Mouse (Mus musculus): ENCODE data around the gene Aloxe3. TPM values are rescaled to one million over a fixed set of nuclear protein-coding genes. Genes with fewer than 3 reads are reported as not detected.

Aloxe3 gene
- polyA plus RNA-seq, 1 experiment from 2014 or later: 0.39 TPM

DNA sequence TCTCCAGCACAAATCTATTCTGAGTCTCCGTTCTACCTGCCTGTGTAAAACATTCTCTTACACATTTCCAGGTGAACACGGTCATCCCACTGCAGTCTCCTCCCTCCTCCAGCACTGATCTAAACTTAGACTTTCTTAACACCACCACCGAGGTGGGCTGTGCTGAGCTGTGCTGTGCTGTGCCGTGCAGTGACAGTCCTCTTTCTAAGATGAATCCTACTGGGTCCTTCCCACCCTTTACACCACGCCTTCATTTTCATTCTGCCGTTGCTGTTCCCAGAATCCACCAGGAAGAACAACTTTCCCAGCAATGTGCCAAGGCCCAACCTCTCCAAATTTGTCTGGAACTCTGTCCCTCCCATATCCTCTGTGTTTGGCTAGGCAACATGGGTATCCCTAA is 39.3 kb upstream of the Aloxe3 start:
- no peak for ATAC-seq (ENCODE audit: low read depth)
- H3K27me3 ChIP-seq (ENCODE audit: control insufficient read depth, insufficient read depth, low read depth, low read length): no peaks in the 10 kb centered on the region
- 56% methylated on average over 6 of the region's 6 CpGs for WGBS (ENCODE audit: insufficient replicate concordance)
- no peak overlapping the region for H3K4me2 ChIP-seq (ENCODE audit: low read depth, low read length)
- H3K4me3 ChIP-seq (ENCODE audit: low read depth, low read length): no peak overlapping the region
- H3K9ac ChIP-seq (ENCODE audit: low read depth, low read length): no peak overlapping the region
- no peak overlapping the region for H3K27ac ChIP-seq (ENCODE audit: low read length)
- peaks cover 25% of the 10 kb centered on the region for H3K4me1 ChIP-seq (ENCODE audit: control insufficient read depth, low read depth, low read length)
- peaks cover 6% of the 10 kb centered on the region; the same call in 1 of the 2 replicates for H3K36me3 ChIP-seq (ENCODE audit: control insufficient read depth, insufficient read depth)
- no peaks in the 10 kb centered on the region for H3K9me3 ChIP-seq (replicated peaks; ENCODE audit: control insufficient read depth, low read length)

DNA sequence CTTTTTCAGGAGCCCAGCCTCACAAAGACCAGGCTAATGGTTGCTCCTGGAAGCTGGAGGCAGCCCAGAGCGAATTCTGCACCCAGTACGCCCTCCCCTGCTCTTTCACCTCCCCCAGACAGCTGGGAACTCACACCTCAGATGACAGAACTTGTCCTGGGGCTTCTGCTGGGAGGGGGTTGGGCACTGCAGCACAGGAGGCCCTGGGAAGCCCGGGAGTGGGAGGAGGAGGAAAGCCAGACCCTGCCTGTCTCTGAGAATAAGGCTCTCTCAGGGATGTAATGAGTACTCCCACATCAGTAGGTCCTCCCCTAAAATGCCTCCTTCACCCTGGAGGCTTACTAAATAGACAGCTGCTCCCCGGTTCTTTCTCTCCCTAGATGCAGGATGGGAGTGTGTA is 38.6 kb upstream of the Aloxe3 start:
- WGBS (ENCODE audit: insufficient replicate concordance): 43% methylated on average over 4 of the region's 4 CpGs
- Histone ChIP-seq H3K4me1 (ENCODE audit: control insufficient read depth, low read depth, low read length) (peaks cover 27% of the 10 kb centered on the region), H3K27ac (ENCODE audit: low read length) (no peak overlapping the region), H3K36me3 (ENCODE audit: control insufficient read depth, insufficient read depth) (peaks cover 6% of the 10 kb centered on the region; the same call in 1 of the 2 replicates), H3K9ac (ENCODE audit: low read depth, low read length) (no peak overlapping the region), H3K4me3 (ENCODE audit: low read depth, low read length) (no peak overlapping the region), H3K4me2 (ENCODE audit: low read depth, low read length) (no peak overlapping the region), H3K9me3 (replicated peaks; ENCODE audit: control insufficient read depth, low read length) (no peaks in the 10 kb centered on the region), H3K27me3 (ENCODE audit: control insufficient read depth, insufficient read depth, low read depth, low read length) (no peaks in the 10 kb centered on the region)
- no peak for ATAC-seq (ENCODE audit: low read depth)

DNA sequence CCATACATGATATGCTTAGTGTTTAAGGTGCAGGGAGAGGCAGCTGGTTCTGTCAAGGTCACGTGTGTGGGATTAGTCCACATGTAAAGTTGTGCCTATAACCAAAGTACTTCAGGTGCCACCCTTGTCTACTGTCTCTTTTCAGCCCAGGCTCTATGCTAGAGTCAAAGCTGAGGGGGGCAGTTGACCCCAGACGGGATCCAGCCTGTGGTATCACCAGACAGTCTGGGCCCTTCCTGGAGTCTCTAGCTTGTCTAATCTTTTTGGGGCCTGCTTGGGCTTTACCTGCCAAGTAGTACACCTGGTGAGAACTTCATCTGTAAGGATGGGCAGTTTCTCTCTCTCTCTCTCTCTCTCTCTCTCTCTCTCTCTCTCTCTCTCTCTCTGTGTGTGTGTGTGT is 38.1 kb upstream of the Aloxe3 start:
- ATAC-seq (ENCODE audit: low read depth): no peak
- no peaks in the 10 kb centered on the region for H3K27me3 ChIP-seq (ENCODE audit: control insufficient read depth, insufficient read depth, low read depth, low read length)
- 57% methylated on average over 2 of the region's 2 CpGs for WGBS (ENCODE audit: insufficient replicate concordance)
- H3K4me2 ChIP-seq (ENCODE audit: low read depth, low read length): no peak overlapping the region
- H3K36me3 ChIP-seq (ENCODE audit: control insufficient read depth, insufficient read depth): peaks cover 8% of the 10 kb centered on the region
- no peak overlapping the region for H3K27ac ChIP-seq (ENCODE audit: low read length)
- H3K4me3 ChIP-seq (ENCODE audit: low read depth, low read length): no peak overlapping the region
- H3K9ac ChIP-seq (ENCODE audit: low read depth, low read length): no peak overlapping the region
- H3K4me1 ChIP-seq (ENCODE audit: control insufficient read depth, low read depth, low read length): peaks cover 32% of the 10 kb centered on the region
- no peaks in the 10 kb centered on the region for H3K9me3 ChIP-seq (replicated peaks; ENCODE audit: control insufficient read depth, low read length)

DNA sequence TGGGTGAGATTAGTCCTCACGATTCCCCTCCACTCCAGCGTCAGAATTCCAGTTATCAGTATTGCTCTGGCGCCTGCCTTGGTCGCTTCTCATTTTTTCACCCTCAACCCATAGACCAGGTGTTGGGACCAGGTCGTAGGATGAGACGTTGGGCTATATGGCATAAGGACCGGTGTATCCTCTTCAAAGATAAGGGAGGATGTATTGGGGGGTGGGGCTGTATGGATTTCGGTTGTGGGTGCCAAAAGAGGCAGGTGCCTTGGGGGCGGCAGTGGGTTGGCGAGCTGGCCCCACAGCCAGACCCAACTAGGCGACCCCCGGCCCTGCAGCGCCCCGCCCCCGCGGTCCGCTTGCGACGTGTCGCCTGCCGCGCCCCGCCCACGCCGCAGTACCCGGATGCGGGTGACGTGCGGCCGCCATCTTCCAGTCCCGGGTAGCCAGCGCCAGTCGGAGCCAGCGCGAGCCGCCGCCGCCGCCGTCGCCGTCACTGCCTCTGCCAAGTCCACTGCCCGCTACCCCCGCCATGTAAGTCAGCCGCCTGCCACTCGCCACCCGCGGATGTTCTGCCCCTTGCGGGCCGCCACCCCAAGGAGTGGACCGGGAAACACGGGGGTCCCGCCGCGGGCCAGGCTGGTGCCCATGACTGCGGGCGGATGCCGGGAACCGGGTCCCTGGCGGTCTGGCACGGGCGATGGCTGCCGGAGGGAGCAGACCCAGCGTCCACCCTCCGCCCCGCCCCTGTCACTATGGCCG is 37.4 kb upstream of the Aloxe3 start, which contains the start of gene Vamp2:
TSS of gene Vamp2 (plus strand) at position 388 of the 753 bp plus-strand sequence.
- Histone ChIP-seq H3K4me3 (ENCODE audit: low read depth, low read length) (peak within 1 kb of the TSS; percentile 100), H3K4me1 (ENCODE audit: control insufficient read depth, low read depth, low read length) (peaks cover 35% of the 10 kb centered on the region), H3K27me3 (ENCODE audit: control insufficient read depth, insufficient read depth, low read depth, low read length) (no peaks in the 10 kb centered on the region), H3K27ac (ENCODE audit: low read length) (peak within 1 kb of the TSS; percentile 95), H3K36me3 (ENCODE audit: control insufficient read depth, insufficient read depth) (peaks cover 10% of the 10 kb centered on the region), H3K9ac (ENCODE audit: low read depth, low read length) (peak within 1 kb of the TSS; percentile 100), H3K4me2 (ENCODE audit: low read depth, low read length) (peak within 1 kb of the TSS; percentile 97), H3K9me3 (replicated peaks; ENCODE audit: control insufficient read depth, low read length) (no peaks in the 10 kb centered on the region)
- under 1% methylated on average over 61 of the region's 67 CpGs for WGBS (ENCODE audit: insufficient replicate concordance)
- peak; percentile 74 for ATAC-seq (ENCODE audit: low read depth)

DNA sequence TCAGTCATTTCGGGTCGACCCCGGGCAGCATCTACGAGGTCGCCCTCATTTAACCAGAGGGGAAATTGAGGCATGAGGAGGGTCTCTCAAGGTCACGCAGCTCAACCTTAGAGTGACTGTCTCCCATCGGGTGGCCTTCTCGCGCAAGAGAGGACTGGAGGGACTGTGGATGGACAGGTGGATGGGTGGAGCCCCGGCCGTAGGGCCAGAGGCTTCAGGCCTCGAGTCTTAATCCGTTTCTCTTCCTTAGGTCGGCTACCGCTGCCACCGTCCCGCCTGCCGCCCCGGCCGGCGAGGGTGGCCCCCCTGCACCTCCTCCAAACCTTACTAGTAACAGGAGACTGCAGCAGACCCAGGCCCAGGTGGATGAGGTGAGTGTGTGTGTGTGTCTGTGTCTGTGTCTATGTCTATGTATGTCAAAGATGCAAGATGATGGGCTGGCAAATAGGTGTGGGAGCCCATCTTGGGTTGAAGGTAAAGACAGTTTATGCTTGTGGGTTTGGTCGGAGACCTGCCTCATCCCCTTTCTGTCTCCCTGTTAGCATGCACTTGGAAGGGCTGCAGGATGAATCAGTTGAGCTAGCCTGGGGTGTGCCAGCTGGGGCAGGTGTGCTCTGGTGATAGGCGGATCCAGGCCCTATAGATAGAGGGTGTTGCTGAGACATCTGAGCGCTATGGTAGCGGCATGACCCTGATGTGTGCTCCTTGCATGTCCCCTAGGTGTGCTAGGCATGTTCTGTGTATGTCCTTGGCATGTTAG is 36.7 kb upstream of the Aloxe3 start:
- Histone ChIP-seq H3K36me3 (ENCODE audit: control insufficient read depth, insufficient read depth) (peaks cover 10% of the 10 kb centered on the region), H3K4me2 (ENCODE audit: low read depth, low read length) (peak overlapping the region; percentile 97), H3K9ac (ENCODE audit: low read depth, low read length) (peak overlapping the region; percentile 100), H3K4me3 (ENCODE audit: low read depth, low read length) (peak overlapping the region; percentile 100), H3K9me3 (replicated peaks; ENCODE audit: control insufficient read depth, low read length) (no peaks in the 10 kb centered on the region), H3K4me1 (ENCODE audit: control insufficient read depth, low read depth, low read length) (peaks cover 35% of the 10 kb centered on the region), H3K27me3 (ENCODE audit: control insufficient read depth, insufficient read depth, low read depth, low read length) (no peaks in the 10 kb centered on the region), H3K27ac (ENCODE audit: low read length) (peak overlapping the region; percentile 95)
- WGBS (ENCODE audit: insufficient replicate concordance): 4% methylated on average over 25 of the region's 25 CpGs
- ATAC-seq (ENCODE audit: low read depth): peak; percentile 82

DNA sequence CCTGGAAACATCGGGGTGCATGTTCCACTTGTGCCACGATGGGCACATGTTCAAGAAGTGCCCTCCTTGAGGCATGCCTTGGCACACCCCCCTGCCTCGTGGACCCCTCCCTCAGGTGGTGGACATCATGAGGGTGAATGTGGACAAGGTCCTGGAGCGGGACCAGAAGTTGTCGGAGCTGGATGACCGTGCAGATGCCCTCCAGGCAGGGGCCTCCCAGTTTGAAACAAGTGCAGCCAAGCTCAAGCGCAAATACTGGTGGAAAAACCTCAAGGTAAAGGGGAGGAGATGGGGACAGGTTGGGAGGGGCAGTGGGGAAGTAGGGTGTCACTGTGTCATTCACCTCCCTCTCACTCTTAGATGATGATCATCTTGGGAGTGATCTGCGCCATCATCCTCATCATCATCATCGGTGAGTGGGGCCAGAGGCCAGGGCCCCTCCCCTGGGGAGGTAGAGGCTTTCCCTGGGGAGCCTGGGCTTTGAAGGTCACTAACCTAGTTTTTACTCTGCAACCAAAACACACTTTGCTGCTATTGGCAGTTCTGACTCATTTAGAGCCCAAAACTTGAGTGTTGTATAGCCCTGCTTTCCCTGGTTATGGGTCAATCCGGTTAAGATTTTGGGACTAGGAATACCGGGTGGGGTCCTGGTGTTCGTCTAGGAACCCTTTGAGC is 35.9 kb upstream of the Aloxe3 start:
- WGBS (ENCODE audit: insufficient replicate concordance): 80% methylated on average over 12 of the region's 12 CpGs
- H3K27ac ChIP-seq (ENCODE audit: low read length): peak overlapping the region; percentile 95

DNA sequence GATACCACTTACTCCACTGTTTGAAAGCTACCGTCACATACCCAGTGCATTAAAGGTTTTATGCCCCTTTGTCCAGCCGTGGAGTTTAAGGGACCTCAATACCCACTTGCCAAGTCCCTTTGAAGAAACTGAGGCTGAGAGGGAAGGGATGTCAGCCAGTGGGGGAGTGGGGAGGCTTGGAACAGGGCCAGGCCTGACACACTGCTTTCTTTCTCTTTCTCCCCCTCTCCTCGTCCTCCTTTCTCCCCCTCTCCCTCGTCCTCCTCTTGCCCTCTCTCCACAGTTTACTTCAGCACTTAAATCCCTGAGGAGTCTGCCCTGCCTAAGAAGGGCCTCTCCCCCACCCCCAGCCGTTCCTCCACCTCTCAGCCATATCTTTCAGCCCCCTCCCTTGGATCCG is 35.3 kb upstream of the Aloxe3 start:
- ATAC-seq (ENCODE audit: low read depth): no peak
- no peak overlapping the region for H3K4me2 ChIP-seq (ENCODE audit: low read depth, low read length)

More for the DNA sequence above, 35.9 kb upstream of the Aloxe3 start:
- H3K9me3 ChIP-seq (replicated peaks; ENCODE audit: control insufficient read depth, low read length): no peaks in the 10 kb centered on the region
- peaks cover 39% of the 10 kb centered on the region for H3K4me1 ChIP-seq (ENCODE audit: control insufficient read depth, low read depth, low read length)
- ATAC-seq (ENCODE audit: low read depth): no peak
- H3K9ac ChIP-seq (ENCODE audit: low read depth, low read length): peak overlapping the region; percentile 100
- peak overlapping the region; percentile 97 for H3K4me2 ChIP-seq (ENCODE audit: low read depth, low read length)
- peaks cover 10% of the 10 kb centered on the region for H3K36me3 ChIP-seq (ENCODE audit: control insufficient read depth, insufficient read depth)
- H3K4me3 ChIP-seq (ENCODE audit: low read depth, low read length): peak overlapping the region; percentile 100
- no peaks in the 10 kb centered on the region for H3K27me3 ChIP-seq (ENCODE audit: control insufficient read depth, insufficient read depth, low read depth, low read length)

DNA sequence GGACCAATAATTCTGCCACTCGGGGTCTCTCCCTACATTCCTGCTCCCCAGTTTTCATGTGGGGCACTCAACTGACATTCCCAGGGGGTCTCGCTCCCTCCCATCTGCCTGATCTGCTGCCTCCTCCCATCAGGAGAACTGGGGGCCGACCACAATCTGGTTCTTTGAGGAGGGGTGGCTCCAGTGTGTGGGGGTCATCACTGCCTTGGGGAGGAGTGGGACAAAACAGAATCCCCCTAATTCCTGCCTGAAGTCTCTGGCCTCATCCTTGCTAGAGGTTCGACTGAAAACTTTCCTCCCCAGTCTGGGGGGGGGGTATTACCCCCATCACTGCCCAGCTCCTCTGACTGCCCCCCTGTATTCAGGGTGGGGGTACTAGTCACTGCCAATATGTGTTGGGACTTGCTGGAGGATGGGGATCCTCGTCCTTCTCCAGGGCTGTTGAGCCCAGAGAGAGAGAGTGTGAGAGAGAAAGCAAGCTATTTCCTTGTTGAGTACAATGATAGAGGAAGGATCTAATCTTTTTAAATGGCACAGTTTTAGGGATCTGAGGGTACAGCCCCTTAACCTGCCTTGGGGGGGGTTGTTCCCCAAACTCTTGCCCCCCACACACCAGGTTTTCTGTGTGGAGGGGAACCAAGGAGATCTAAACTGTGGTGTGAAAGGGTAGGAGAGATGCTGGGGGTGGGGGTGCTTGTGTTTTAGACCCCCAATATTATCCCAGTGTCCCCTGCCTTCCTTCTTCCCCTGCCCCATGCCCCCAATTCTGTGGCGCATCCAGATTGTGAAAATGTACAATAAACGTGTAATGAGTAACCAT is 33.9 kb upstream of the Aloxe3 start:
- no peak for ATAC-seq (ENCODE audit: low read depth)
- Histone ChIP-seq H3K36me3 (ENCODE audit: control insufficient read depth, insufficient read depth) (peaks cover 10% of the 10 kb centered on the region), H3K27ac (ENCODE audit: low read length) (no peak overlapping the region), H3K4me3 (ENCODE audit: low read depth, low read length) (no peak overlapping the region), H3K9ac (ENCODE audit: low read depth, low read length) (no peak overlapping the region), H3K27me3 (ENCODE audit: control insufficient read depth, insufficient read depth, low read depth, low read length) (no peaks in the 10 kb centered on the region), H3K4me2 (ENCODE audit: low read depth, low read length) (no peak overlapping the region), H3K4me1 (ENCODE audit: control insufficient read depth, low read depth, low read length) (peaks cover 55% of the 10 kb centered on the region), H3K9me3 (replicated peaks; ENCODE audit: control insufficient read depth, low read length) (no peaks in the 10 kb centered on the region)
- 56% methylated on average over 7 of the region's 7 CpGs for WGBS (ENCODE audit: insufficient replicate concordance)

More for the DNA sequence above, 35.3 kb upstream of the Aloxe3 start:
- Histone ChIP-seq H3K9me3 (replicated peaks; ENCODE audit: control insufficient read depth, low read length) (no peaks in the 10 kb centered on the region), H3K36me3 (ENCODE audit: control insufficient read depth, insufficient read depth) (peaks cover 10% of the 10 kb centered on the region), H3K27ac (ENCODE audit: low read length) (no peak overlapping the region), H3K27me3 (ENCODE audit: control insufficient read depth, insufficient read depth, low read depth, low read length) (no peaks in the 10 kb centered on the region), H3K4me1 (ENCODE audit: control insufficient read depth, low read depth, low read length) (peaks cover 42% of the 10 kb centered on the region), H3K4me3 (ENCODE audit: low read depth, low read length) (no peak overlapping the region), H3K9ac (ENCODE audit: low read depth, low read length) (peak overlapping the region; percentile 100; the same call in 1 of the 2 replicates)
- WGBS (ENCODE audit: insufficient replicate concordance): 64% methylated on average over 6 of the region's 6 CpGs
